Mouse (Mus musculus) embryonic facial prominence, embryonic 15.5 days (tissue): ENCODE measurements around the gene Arl14. TPM values are rescaled to one million over a fixed set of nuclear protein-coding genes. Genes with fewer than 3 reads are reported as not detected.

Experiments used
- ATAC-seq: fragments of 200-750 bp; cut with Nextera tagmentation; 2 replicates; pipeline ENCODE4 v1.8.0; 2017; ENCODE audit warnings: low read depth, moderate TSS enrichment; ENCODE audit not compliant: insufficient number of reproducible peaks, low FRiP score, low TSS enrichment
- H3K27ac ChIP-seq: fragments of 300-500 bp; sonication (generic); replicated peaks from 2 replicates; pipeline ENCODE4 v1.5.1; 2015; ENCODE audit warnings: mild to moderate bottlenecking, inconsistent platforms
- H3K27me3 ChIP-seq: fragments of 300-500 bp; sonication (generic); 2 replicates; pipeline ENCODE4 v1.6.1; 2015; ENCODE audit warnings: inconsistent platforms
- H3K36me3 ChIP-seq: fragments of 300-500 bp; sonication (generic); 2 replicates; pipeline ENCODE4 v1.6.1; 2015; ENCODE audit warnings: mild to moderate bottlenecking, inconsistent platforms
- H3K4me1 ChIP-seq: fragments of 300-500 bp; sonication (generic); 2 replicates; pipeline ENCODE4 v1.6.1; 2015; ENCODE audit warnings: inconsistent platforms
- H3K4me2 ChIP-seq: fragments of 300-500 bp; sonication (generic); replicated peaks from 2 replicates; pipeline ENCODE4 v1.6.1; 2015; ENCODE audit warnings: mild to moderate bottlenecking, inconsistent platforms
- H3K4me3 ChIP-seq: fragments of 300-500 bp; sonication (generic); replicated peaks from 2 replicates; pipeline ENCODE4 v1.5.1; 2015; ENCODE audit warnings: mild to moderate bottlenecking, inconsistent platforms
- H3K9ac ChIP-seq: fragments of 300-500 bp; sonication (generic); 2 replicates; pipeline ENCODE4 v1.6.1; 2015; ENCODE audit warnings: inconsistent platforms
- H3K9me3 ChIP-seq: fragments of 300-500 bp; sonication (generic); replicated peaks from 2 replicates; pipeline ENCODE4 v1.6.1; 2016; ENCODE audit warnings: inconsistent platforms
- WGBS: fragments of 180-500 bp; shearing (Covaris S2); methylation state at CpG from one replicate; pipeline ENCODE4 v1.1.7; 2015; 5-methylcytosine and 5-hydroxymethylcytosine counted together
- polyA plus RNA-seq: library from polyadenylated mRNA; unstranded; fragments of >200 nt; fragmentation: Nextera tagmentation; extraction: Ambion mirVana; gene quantifications from 2 replicates; pipeline ENCODE4 v1.2.1, GENCODE M21; 2015

The Arl14 gene
- polyA plus RNA-seq, 1 experiment from 2014 or later: 0.13 TPM

GRCm38 (mm10) chr3:69194496-69194895 is 27.7 kb upstream of the Arl14 start:
- Histone ChIP-seq H3K36me3 (no peaks in the 10 kb centered on the region), H3K4me3 (no peak overlapping the region), H3K4me2 (no peak overlapping the region), H3K9me3 (no peaks in the 10 kb centered on the region), H3K4me1 (no peaks in the 10 kb centered on the region), H3K9ac (no peak overlapping the region), H3K27ac (no peak overlapping the region), H3K27me3 (no peaks in the 10 kb centered on the region)
- no peak for ATAC-seq
- WGBS: 34% methylated on average over 9 of the region's 9 CpGs

GRCm38 (mm10) chr3:69195251-69195650 is 27.0 kb upstream of the Arl14 start:
- no peaks in the 10 kb centered on the region for H3K9me3 ChIP-seq
- H3K27ac ChIP-seq: no peak overlapping the region
- H3K27me3 ChIP-seq: no peaks in the 10 kb centered on the region
- H3K9ac ChIP-seq: no peak overlapping the region
- H3K36me3 ChIP-seq: no peaks in the 10 kb centered on the region
- 39% methylated on average over 8 of the region's 8 CpGs for WGBS
- no peaks in the 10 kb centered on the region for H3K4me1 ChIP-seq
- no peak for ATAC-seq
- H3K4me3 ChIP-seq: no peak overlapping the region
- H3K4me2 ChIP-seq: no peak overlapping the region

- H3K9me3 ChIP-seq: no peaks in the 10 kb centered on the region
- no peaks in the 10 kb centered on the region for H3K4me1 ChIP-seq
- WGBS: 75% methylated on average over 2 of the region's 2 CpGs
- H3K4me2 ChIP-seq: no peak overlapping the region
- H3K27me3 ChIP-seq: no peaks in the 10 kb centered on the region
- no peak overlapping the region for H3K9ac ChIP-seq
- no peaks in the 10 kb centered on the region for H3K36me3 ChIP-seq
- H3K4me3 ChIP-seq: no peak overlapping the region
- no peak for ATAC-seq
- no peak overlapping the region for H3K27ac ChIP-seq
Observed at GRCm38 (mm10) chr3:69198098-69198497, 24.1 kb upstream of the Arl14 start.

- no peaks in the 10 kb centered on the region for H3K36me3 ChIP-seq
- H3K27me3 ChIP-seq: no peaks in the 10 kb centered on the region
- no peaks in the 10 kb centered on the region for H3K4me1 ChIP-seq
- ATAC-seq: no peak
- H3K9me3 ChIP-seq: no peaks in the 10 kb centered on the region
- H3K27ac ChIP-seq: no peak overlapping the region
- WGBS: 78% methylated on average over 1 of the region's 1 CpGs
- no peak overlapping the region for H3K9ac ChIP-seq
- H3K4me2 ChIP-seq: no peak overlapping the region
- no peak overlapping the region for H3K4me3 ChIP-seq
Observed at GRCm38 (mm10) chr3:69200251-69200650, 22.0 kb upstream of the Arl14 start.

- Histone ChIP-seq H3K27ac (no peak overlapping the region), H3K9me3 (no peaks in the 10 kb centered on the region), H3K27me3 (no peaks in the 10 kb centered on the region), H3K4me1 (no peaks in the 10 kb centered on the region), H3K4me3 (no peak overlapping the region), H3K36me3 (no peaks in the 10 kb centered on the region), H3K4me2 (no peak overlapping the region), H3K9ac (no peak overlapping the region)
- WGBS: 56% methylated on average over 2 of the region's 2 CpGs
- ATAC-seq: no peak
Observed at GRCm38 (mm10) chr3:69201206-69201605, 21.0 kb upstream of the Arl14 start.

- no peaks in the 10 kb centered on the region for H3K4me1 ChIP-seq
- H3K36me3 ChIP-seq: no peaks in the 10 kb centered on the region
- no peak for ATAC-seq
- H3K27ac ChIP-seq: no peak overlapping the region
- H3K4me2 ChIP-seq: no peak overlapping the region
- H3K9ac ChIP-seq: no peak overlapping the region
- H3K27me3 ChIP-seq: no peaks in the 10 kb centered on the region
- 72% methylated on average over 4 of the region's 4 CpGs for WGBS
- no peaks in the 10 kb centered on the region for H3K9me3 ChIP-seq
- no peak overlapping the region for H3K4me3 ChIP-seq
Observed at GRCm38 (mm10) chr3:69202876-69203275, 19.3 kb upstream of the Arl14 start.

GRCm38 (mm10) chr3:69205266-69206054 is 16.8 kb upstream of the Arl14 start:
- H3K36me3 ChIP-seq: no peaks in the 10 kb centered on the region

GRCm38 (mm10) chr3:69206193-69206893 is 15.9 kb upstream of the Arl14 start:
- H3K27ac ChIP-seq: no peak overlapping the region
- 79% methylated on average over 10 of the region's 10 CpGs for WGBS
- H3K9me3 ChIP-seq: no peaks in the 10 kb centered on the region
- no peak overlapping the region for H3K4me3 ChIP-seq
- H3K36me3 ChIP-seq: no peaks in the 10 kb centered on the region
- no peak overlapping the region for H3K4me2 ChIP-seq
- no peaks in the 10 kb centered on the region for H3K27me3 ChIP-seq
- H3K9ac ChIP-seq: no peak overlapping the region
- ATAC-seq: no peak
- H3K4me1 ChIP-seq: no peaks in the 10 kb centered on the region

More at GRCm38 (mm10) chr3:69205266-69206054, 16.8 kb upstream of the Arl14 start:
- Histone ChIP-seq H3K4me1 (no peaks in the 10 kb centered on the region), H3K9me3 (no peaks in the 10 kb centered on the region), H3K27ac (no peak overlapping the region), H3K4me3 (no peak overlapping the region), H3K4me2 (no peak overlapping the region), H3K9ac (no peak overlapping the region), H3K27me3 (no peaks in the 10 kb centered on the region)
- 56% methylated on average over 7 of the region's 7 CpGs for WGBS
- ATAC-seq: no peak

- Histone ChIP-seq H3K9me3 (no peaks in the 10 kb centered on the region), H3K9ac (no peak overlapping the region), H3K27ac (no peak overlapping the region), H3K4me2 (no peak overlapping the region), H3K36me3 (no peaks in the 10 kb centered on the region), H3K4me1 (no peaks in the 10 kb centered on the region), H3K27me3 (no peaks in the 10 kb centered on the region), H3K4me3 (no peak overlapping the region)
- WGBS: 55% methylated on average over 12 of the region's 12 CpGs
- ATAC-seq: no peak
Observed at GRCm38 (mm10) chr3:69208441-69209309, 13.5 kb upstream of the Arl14 start.

GRCm38 (mm10) chr3:69212246-69212645 is 10.0 kb upstream of the Arl14 start:
- H3K4me3 ChIP-seq: no peak overlapping the region
- no peak for ATAC-seq
- no peak overlapping the region for H3K9ac ChIP-seq
- no peaks in the 10 kb centered on the region for H3K36me3 ChIP-seq
- no peaks in the 10 kb centered on the region for H3K9me3 ChIP-seq
- H3K27me3 ChIP-seq: no peaks in the 10 kb centered on the region
- no peaks in the 10 kb centered on the region for H3K4me1 ChIP-seq
- H3K27ac ChIP-seq: no peak overlapping the region
- WGBS: 81% methylated on average over 2 of the region's 2 CpGs
- no peak overlapping the region for H3K4me2 ChIP-seq

GRCm38 (mm10) chr3:69213465-69213864 is 8.8 kb upstream of the Arl14 start:
- H3K9me3 ChIP-seq: no peaks in the 10 kb centered on the region
- H3K4me1 ChIP-seq: no peaks in the 10 kb centered on the region
- 84% methylated on average over 5 of the region's 5 CpGs for WGBS
- no peak overlapping the region for H3K9ac ChIP-seq
- no peak overlapping the region for H3K4me3 ChIP-seq
- H3K27me3 ChIP-seq: no peaks in the 10 kb centered on the region
- ATAC-seq: no peak
- no peaks in the 10 kb centered on the region for H3K36me3 ChIP-seq
- no peak overlapping the region for H3K27ac ChIP-seq
- no peak overlapping the region for H3K4me2 ChIP-seq
